Mouse (Mus musculus) frontal cortex, adult 2 months (tissue): ENCODE data around the gene Arhgef2. TPM values are rescaled to one million over a fixed set of nuclear protein-coding genes. Genes with fewer than 3 reads are reported as not detected.
"Not testable (repeated sequence)": the region's sequence is repeated elsewhere in the genome, so short reads cannot be mapped to it uniquely, and the experiment has no call there.

Experiments
- DNase-seq, 2 experiments: peaks; one replicate each; pipeline ENCODE4 v3.0.0; 2022; ENCODE audit warnings: low spot score in 1 of 2; ENCODE audit errors: extremely low spot score in 1 of 2
- polyA plus RNA-seq: library from polyadenylated mRNA; depleted of rRNA; stranded (reverse); fragments of >200 nt; gene quantifications from 2 replicates; pipeline ENCODE4 v1.2.3, GENCODE M21; 2012

The Arhgef2 gene
- polyA plus RNA-seq, 1 experiment: 185 TPM

- no peak for DNase-seq
Measured at GRCm38 (mm10) chr3:88586640-88587039, 19.1 kb upstream of the Arhgef2 start.

- no peak for DNase-seq
Measured at GRCm38 (mm10) chr3:88590246-88590645, 15.5 kb upstream of the Arhgef2 start.

- DNase-seq: no peak
Measured at GRCm38 (mm10) chr3:88591044-88591443, 14.7 kb upstream of the Arhgef2 start.

GRCm38 (mm10) chr3:88591950-88592731 is 13.6 kb upstream of the Arhgef2 start:
- peak in 1 of 2 experiments; percentile 81 for DNase-seq

- no peak for DNase-seq
Measured at GRCm38 (mm10) chr3:88592942-88593576, 12.7 kb upstream of the Arhgef2 start.

GRCm38 (mm10) chr3:88593893-88594580 is 11.7 kb upstream of the Arhgef2 start:
- DNase-seq: no peak

GRCm38 (mm10) chr3:88596547-88596946 is 9.2 kb upstream of the Arhgef2 start:
- not testable (repeated sequence) for DNase-seq

GRCm38 (mm10) chr3:88602466-88602865 is 3.3 kb upstream of the Arhgef2 start:
- no peak for DNase-seq

- DNase-seq: peak in 1 of 2 experiments; percentile 68
Measured at GRCm38 (mm10) chr3:88603714-88604161, 2.0 kb upstream of the Arhgef2 start.

GRCm38 (mm10) chr3:88604863-88605262 is 903 bp upstream of the Arhgef2 start:
- no peak for DNase-seq

- DNase-seq: peak; percentile 71 to 97
Measured at GRCm38 (mm10) chr3:88607065-88607757, 1.4 kb downstream of the Arhgef2 start.

GRCm38 (mm10) chr3:88607758-88608138 is 2.0 kb downstream of the Arhgef2 start:
- no peak for DNase-seq

GRCm38 (mm10) chr3:88609066-88609465 is 3.3 kb downstream of the Arhgef2 start:
- no peak for DNase-seq

GRCm38 (mm10) chr3:88614418-88614817 is 8.7 kb downstream of the Arhgef2 start:
- DNase-seq: no peak

- no peak for DNase-seq
Measured at GRCm38 (mm10) chr3:88615117-88615516, 9.4 kb downstream of the Arhgef2 start.

- no peak for DNase-seq
Measured at GRCm38 (mm10) chr3:88615902-88616391, 10.2 kb downstream of the Arhgef2 start.

GRCm38 (mm10) chr3:88616951-88617500 is 11.3 kb downstream of the Arhgef2 start:
- DNase-seq: no peak

- DNase-seq: no peak
Measured at GRCm38 (mm10) chr3:88618074-88618871, 12.5 kb downstream of the Arhgef2 start.
